Mouse (Mus musculus): Measurements from ENCODE around the gene Odr4. TPM values are rescaled to one million over a fixed set of nuclear protein-coding genes. Genes with fewer than 3 reads are reported as not detected.

Gene Odr4
- total RNA-seq (2014; rRNA removed) (18.1 and 48.5 TPM in 2 replicates), polyA plus RNA-seq (2015; fragmentation: Nextera tagmentation; extraction: Ambion mirVana) (49.6 and 52.4 TPM in 2 replicates)

DNA sequence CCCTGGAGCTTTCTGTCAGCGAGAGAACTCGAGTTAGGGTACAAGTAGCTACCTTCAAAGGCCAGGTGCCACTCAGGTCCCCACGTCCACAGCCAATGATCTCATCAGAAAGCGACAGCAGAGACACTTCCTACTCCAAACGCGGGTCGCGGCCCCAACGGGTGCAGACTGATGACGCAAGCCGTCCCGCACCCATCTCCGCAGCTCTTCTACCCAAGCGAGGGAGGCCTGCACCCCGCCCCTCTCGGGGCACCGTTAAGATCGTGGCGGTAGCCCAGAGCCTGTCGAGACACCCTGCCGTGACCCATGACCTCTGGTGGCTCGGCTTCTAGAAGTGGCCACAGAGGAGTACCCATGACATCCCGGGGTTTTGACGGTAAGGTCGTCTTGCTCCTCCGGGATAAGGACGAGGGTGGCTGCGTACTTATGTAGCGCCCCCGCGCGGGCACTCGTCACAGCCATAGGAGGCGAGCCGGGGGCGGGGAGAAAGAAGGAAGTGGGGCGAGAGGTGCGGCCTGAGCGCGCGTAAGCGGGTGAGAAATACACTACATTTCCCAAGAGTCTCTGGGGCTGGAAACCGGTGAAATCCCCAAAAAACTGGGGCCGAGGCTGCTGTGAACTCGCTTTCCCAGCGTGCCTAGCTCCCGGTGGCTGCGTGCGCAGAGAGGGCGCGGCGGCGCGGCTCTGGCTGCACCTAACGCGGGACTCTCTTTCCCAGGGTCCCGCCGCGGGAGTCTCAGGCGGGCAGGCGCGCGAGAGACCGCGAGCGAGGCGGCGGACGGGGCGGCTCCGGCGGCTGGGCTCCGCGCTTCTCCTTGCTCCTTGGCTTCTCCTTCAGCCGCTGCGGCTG is at the start of gene Odr4, which contains the start of gene Tpr:
Odr4 (minus strand) TSS at position 443 of the 850 bp plus-strand sequence.
Tpr (plus strand) TSS at position 201 of the 850 bp plus-strand sequence.
- DNase-seq (ENCODE audit: low spot score) = peak; percentile 99
- under 1% methylated on average over 73 of the region's 76 CpGs for WGBS
- TF ChIP-seq CTCF (IDR thresholded peaks at IDR 0.05; ENCODE audit: low read depth) = peak; percentile 80

DNA sequence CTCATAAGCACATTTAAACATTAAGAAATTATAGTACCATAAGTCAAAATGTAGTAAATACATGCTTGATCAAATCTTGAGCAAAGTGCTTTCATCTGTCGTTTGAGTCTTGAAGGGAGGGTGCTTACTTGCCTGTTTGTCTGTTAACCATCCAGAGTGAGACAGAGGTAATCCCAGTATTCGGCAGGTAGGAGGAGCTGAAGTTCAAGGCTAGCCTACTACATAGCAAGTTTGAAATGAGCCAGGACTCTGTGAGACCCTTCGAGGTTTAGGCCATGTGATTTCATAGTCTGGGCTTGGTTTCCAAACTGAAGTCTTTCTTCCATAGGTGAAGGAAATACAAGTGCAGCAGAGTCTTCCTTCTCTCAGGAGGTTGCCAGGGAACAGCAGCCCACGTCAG is 48.9 kb upstream of the Odr4 start:
- H3K36me3 ChIP-seq (ENCODE audit: insufficient read depth, low read length) = peaks cover 53% of the 10 kb centered on the region
- peak; percentile 48 for TF ChIP-seq CTCF (IDR thresholded peaks at IDR 0.05; ENCODE audit: low read depth)
- H3K9ac ChIP-seq (replicated peaks; ENCODE audit: low read length) = no peak overlapping the region
- no peaks in the 10 kb centered on the region for H3K4me1 ChIP-seq (ENCODE audit: insufficient read depth, low read length)
- H3K27ac ChIP-seq = no peak overlapping the region
- 70% methylated on average over 4 of the region's 4 CpGs for WGBS
- H3K4me3 ChIP-seq (ENCODE audit: low read length) = no peak overlapping the region
- H3K27me3 ChIP-seq (ENCODE audit: insufficient read depth, low read length) = no peaks in the 10 kb centered on the region
- no peaks in the 10 kb centered on the region for H3K9me3 ChIP-seq (ENCODE audit: low read length)
- peak; percentile 6 for DNase-seq (ENCODE audit: low spot score)
- no peak overlapping the region for H3K4me2 ChIP-seq (ENCODE audit: low read depth, low read length)
- no peak for ATAC-seq

More for the DNA sequence above, at the start of gene Odr4, which contains the start of gene Tpr:
- peak within 1 kb of the TSS; percentile 76 for H3K9ac ChIP-seq (replicated peaks; ENCODE audit: low read length)
- ATAC-seq = peak; percentile 98
- peak within 1 kb of the TSS; percentile 92 for H3K27ac ChIP-seq
- H3K9me3 ChIP-seq (ENCODE audit: low read length) = no peaks in the 10 kb centered on the region
- H3K4me3 ChIP-seq (ENCODE audit: low read length) = peak within 1 kb of the TSS; percentile 91
- H3K4me2 ChIP-seq (ENCODE audit: low read depth, low read length) = peak within 1 kb of the TSS; percentile 81
- H3K27me3 ChIP-seq (ENCODE audit: insufficient read depth, low read length) = no peaks in the 10 kb centered on the region
- H3K36me3 ChIP-seq (ENCODE audit: insufficient read depth, low read length) = peaks cover 12% of the 10 kb centered on the region; the same call in 1 of the 2 replicates
- no peaks in the 10 kb centered on the region for H3K4me1 ChIP-seq (ENCODE audit: insufficient read depth, low read length)

- Histone ChIP-seq H3K9ac (replicated peaks; ENCODE audit: low read length) (no peak overlapping the region), H3K4me1 (ENCODE audit: insufficient read depth, low read length) (no peaks in the 10 kb centered on the region), H3K36me3 (ENCODE audit: insufficient read depth, low read length) (peaks cover 53% of the 10 kb centered on the region), H3K9me3 (ENCODE audit: low read length) (no peaks in the 10 kb centered on the region), H3K27ac (no peak overlapping the region), H3K4me3 (ENCODE audit: low read length) (no peak overlapping the region), H3K27me3 (ENCODE audit: insufficient read depth, low read length) (no peaks in the 10 kb centered on the region), H3K4me2 (ENCODE audit: low read depth, low read length) (no peak overlapping the region)
- WGBS = 93% methylated on average over 3 of the region's 3 CpGs
- ATAC-seq (no peak), DNase-seq (ENCODE audit: low spot score) (no peak)
- TF ChIP-seq CTCF (IDR thresholded peaks at IDR 0.05; ENCODE audit: low read depth) = no peak
Observed at GRCm38 (mm10) chr1:150438641-150439040, 45.8 kb upstream of the Odr4 start.

DNA sequence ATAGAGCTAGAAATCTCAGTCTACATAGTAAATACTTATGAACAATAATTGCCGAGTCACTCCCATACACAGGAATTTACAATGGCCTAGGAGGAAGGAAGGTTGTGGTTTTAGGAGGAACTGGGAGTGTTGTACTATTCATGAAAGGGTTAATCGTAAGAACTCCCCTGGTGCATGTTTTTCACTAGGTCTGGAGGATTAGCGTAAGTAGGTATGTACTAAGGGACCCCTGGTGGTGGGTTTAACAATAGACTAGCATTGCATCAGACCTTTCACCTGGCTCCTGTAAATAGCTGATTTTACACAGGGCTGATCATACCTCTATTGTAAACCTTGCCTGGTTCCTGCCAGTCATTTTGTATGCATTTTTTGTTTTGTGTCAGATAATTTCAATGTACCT is 33.3 kb upstream of the Odr4 start:
- Histone ChIP-seq H3K4me1 (ENCODE audit: insufficient read depth, low read length) (no peaks in the 10 kb centered on the region), H3K36me3 (ENCODE audit: insufficient read depth, low read length) (peaks cover 64% of the 10 kb centered on the region), H3K27ac (no peak overlapping the region), H3K4me2 (ENCODE audit: low read depth, low read length) (no peak overlapping the region), H3K9ac (replicated peaks; ENCODE audit: low read length) (no peak overlapping the region), H3K4me3 (ENCODE audit: low read length) (no peak overlapping the region), H3K27me3 (ENCODE audit: insufficient read depth, low read length) (no peaks in the 10 kb centered on the region), H3K9me3 (ENCODE audit: low read length) (no peaks in the 10 kb centered on the region)
- DNase-seq (ENCODE audit: low spot score) (no peak), ATAC-seq (no peak)
- WGBS = 69% methylated on average over 3 of the region's 3 CpGs
- peak; percentile 13; the same call in 1 of the 2 replicates for TF ChIP-seq CTCF (IDR thresholded peaks at IDR 0.05; ENCODE audit: low read depth)

DNA sequence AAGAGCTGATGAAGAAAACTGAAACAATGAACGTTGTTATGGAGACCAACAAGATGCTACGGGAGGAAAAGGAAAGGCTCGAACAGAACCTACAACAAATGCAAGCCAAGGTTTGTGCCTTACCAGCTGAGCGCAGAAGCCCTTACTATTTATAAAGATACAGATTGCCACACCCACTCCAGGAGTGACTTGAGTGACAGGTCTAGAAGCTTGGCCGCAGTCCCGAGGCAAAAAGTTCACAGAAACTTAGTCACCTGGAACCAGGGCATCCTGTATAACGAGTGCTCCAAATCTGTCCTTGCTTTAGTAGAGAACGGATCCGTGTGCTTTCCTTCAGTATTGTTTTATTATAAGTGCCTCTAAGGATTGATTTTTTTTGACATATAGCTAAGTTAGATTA is 32.8 kb upstream of the Odr4 start:
- ATAC-seq (no peak), DNase-seq (ENCODE audit: low spot score) (no peak)
- no peak for TF ChIP-seq CTCF (IDR thresholded peaks at IDR 0.05; ENCODE audit: low read depth)

GRCm38 (mm10) chr1:150418426-150418825 is 25.5 kb upstream of the Odr4 start:
- DNase-seq (ENCODE audit: low spot score) (no peak), ATAC-seq (no peak)
- Histone ChIP-seq H3K27me3 (ENCODE audit: insufficient read depth, low read length) (no peaks in the 10 kb centered on the region), H3K27ac (no peak overlapping the region), H3K4me2 (ENCODE audit: low read depth, low read length) (no peak overlapping the region), H3K4me3 (ENCODE audit: low read length) (no peak overlapping the region), H3K4me1 (ENCODE audit: insufficient read depth, low read length) (no peaks in the 10 kb centered on the region), H3K36me3 (ENCODE audit: insufficient read depth, low read length) (peaks cover 56% of the 10 kb centered on the region), H3K9ac (replicated peaks; ENCODE audit: low read length) (no peak overlapping the region), H3K9me3 (ENCODE audit: low read length) (no peaks in the 10 kb centered on the region)
- WGBS = 92% methylated on average over 4 of the region's 4 CpGs
- no peak for TF ChIP-seq CTCF (IDR thresholded peaks at IDR 0.05; ENCODE audit: low read depth)

More for the DNA sequence above, 32.8 kb upstream of the Odr4 start:
- Histone ChIP-seq H3K4me1 (ENCODE audit: insufficient read depth, low read length) (no peaks in the 10 kb centered on the region), H3K4me2 (ENCODE audit: low read depth, low read length) (no peak overlapping the region), H3K9ac (replicated peaks; ENCODE audit: low read length) (no peak overlapping the region), H3K27me3 (ENCODE audit: insufficient read depth, low read length) (no peaks in the 10 kb centered on the region), H3K4me3 (ENCODE audit: low read length) (no peak overlapping the region), H3K9me3 (ENCODE audit: low read length) (no peaks in the 10 kb centered on the region), H3K27ac (no peak overlapping the region), H3K36me3 (ENCODE audit: insufficient read depth, low read length) (peaks cover 61% of the 10 kb centered on the region)
- 89% methylated on average over 9 of the region's 9 CpGs for WGBS

DNA sequence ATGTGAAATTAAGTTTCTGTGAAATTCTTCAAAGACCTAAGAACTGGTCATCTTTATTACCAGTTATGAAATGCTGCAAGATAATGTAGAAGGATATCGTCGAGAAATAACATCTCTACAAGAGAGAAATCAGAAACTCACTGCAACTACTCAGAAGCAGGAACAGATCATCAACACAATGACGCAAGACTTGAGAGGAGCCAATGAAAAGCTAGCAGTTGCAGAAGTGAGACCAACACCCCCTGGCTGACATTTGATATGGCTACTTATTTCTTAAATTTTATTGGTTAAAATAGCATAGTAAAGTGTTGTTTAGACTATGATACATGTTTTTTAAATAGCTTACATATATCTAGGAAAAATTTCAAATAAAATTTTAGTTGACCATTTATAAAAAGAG is 23.1 kb upstream of the Odr4 start:
- Histone ChIP-seq H3K27me3 (ENCODE audit: insufficient read depth, low read length) (no peaks in the 10 kb centered on the region), H3K4me3 (ENCODE audit: low read length) (no peak overlapping the region), H3K36me3 (ENCODE audit: insufficient read depth, low read length) (peaks cover 55% of the 10 kb centered on the region), H3K9ac (replicated peaks; ENCODE audit: low read length) (no peak overlapping the region), H3K4me2 (ENCODE audit: low read depth, low read length) (no peak overlapping the region), H3K9me3 (ENCODE audit: low read length) (no peaks in the 10 kb centered on the region), H3K27ac (no peak overlapping the region), H3K4me1 (ENCODE audit: insufficient read depth, low read length) (no peaks in the 10 kb centered on the region)
- no peak for TF ChIP-seq CTCF (IDR thresholded peaks at IDR 0.05; ENCODE audit: low read depth)
- ATAC-seq (no peak), DNase-seq (ENCODE audit: low spot score) (no peak)
- 95% methylated on average over 3 of the region's 3 CpGs for WGBS
